Mouse (Mus musculus) E14TG2a.4 (cell line): ENCODE results near the gene Gpr107.

Experiments used
- H3K27me3 ChIP-seq: 2 replicates; pipeline ENCODE4 v1.6.1; 2014; ENCODE audit warnings: low read length, control low read depth; ENCODE audit not compliant: insufficient read depth
- H3K36me3 ChIP-seq: 2 replicates; pipeline ENCODE4 v1.6.1; 2014; ENCODE audit warnings: low read length, control low read depth; ENCODE audit not compliant: insufficient read depth
- H3K4me1 ChIP-seq: replicated peaks from 2 replicates; pipeline ENCODE4 v1.6.1; 2014; ENCODE audit warnings: low read depth, low read length, control low read depth
- H3K4me3 ChIP-seq: replicated peaks from 2 replicates; pipeline ENCODE4 v1.5.1; 2014; ENCODE audit warnings: mild to moderate bottlenecking, low read length
- H3K9me3 ChIP-seq: 2 replicates; pipeline ENCODE4 v1.6.1; 2014; ENCODE audit warnings: low read length, control low read depth
- CTCF ChIP-seq: conservative IDR thresholded peaks from 2 replicates; pipeline ENCODE4 v1.5.1; 2014; ENCODE audit warnings: low read length
- NANOG ChIP-seq: IDR thresholded peaks from 2 replicates; pipeline ENCODE4 v1.6.1; 2014; ENCODE audit warnings: borderline replicate concordance, low read length, mixed read lengths
- POU5F1 ChIP-seq: IDR thresholded peaks from 2 replicates; pipeline ENCODE4 v1.6.1; 2014; ENCODE audit warnings: low read length, borderline replicate concordance

Gpr107 gene

DNA sequence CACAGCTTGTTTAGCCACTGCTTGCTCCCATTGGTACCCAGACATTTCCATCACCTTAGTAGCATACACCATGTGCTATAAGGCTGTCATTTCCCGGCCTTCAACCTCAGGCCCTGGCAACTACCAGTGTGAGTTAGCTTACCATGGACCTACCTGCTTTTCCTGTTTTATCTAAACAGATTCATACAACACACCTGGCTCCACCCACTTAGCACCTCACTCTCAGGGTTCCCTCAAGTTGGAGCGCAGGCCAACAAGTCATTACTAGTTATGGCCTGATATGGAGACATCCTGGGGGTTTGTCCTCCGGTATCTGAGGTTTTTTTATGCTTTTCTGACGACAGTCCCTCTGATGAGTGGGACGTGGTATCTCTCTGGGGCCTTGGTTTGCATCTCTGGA, 28.6 kb upstream of the Gpr107 start:
- TF ChIP-seq CTCF: no peak
- no peak for TF ChIP-seq POU5F1
- TF ChIP-seq NANOG: no peak
- H3K4me3 ChIP-seq: no peak overlapping the region
- no peaks in the 10 kb centered on the region for H3K9me3 ChIP-seq
- peaks cover 91% of the 10 kb centered on the region for H3K4me1 ChIP-seq
- H3K36me3 ChIP-seq: peaks cover 44% of the 10 kb centered on the region
- H3K27me3 ChIP-seq: no peaks in the 10 kb centered on the region

DNA sequence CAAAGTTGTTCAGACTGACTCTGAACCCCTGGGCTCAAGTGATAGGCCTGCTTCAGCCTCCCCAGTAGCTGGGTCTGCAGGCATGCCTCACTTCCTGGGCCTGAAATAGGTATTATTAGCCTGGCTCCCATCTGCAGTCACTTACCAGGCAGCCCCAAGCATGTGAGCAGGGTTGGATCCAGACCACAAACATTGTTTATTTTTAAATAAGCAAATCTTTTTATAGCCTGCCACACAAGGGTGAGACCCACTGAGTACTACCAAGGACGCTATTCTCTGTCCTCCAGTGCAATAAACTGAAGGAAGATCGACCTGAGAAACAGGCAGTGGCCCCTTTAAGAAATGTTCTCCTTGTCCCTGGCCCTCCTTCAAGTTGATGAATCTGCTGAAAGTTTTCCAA, 27.4 kb upstream of the Gpr107 start:
- peaks cover 91% of the 10 kb centered on the region for H3K4me1 ChIP-seq
- TF ChIP-seq NANOG (no peak), POU5F1 (no peak), CTCF (no peak)
- peaks cover 48% of the 10 kb centered on the region for H3K36me3 ChIP-seq
- no peaks in the 10 kb centered on the region for H3K27me3 ChIP-seq
- no peaks in the 10 kb centered on the region for H3K9me3 ChIP-seq
- H3K4me3 ChIP-seq: no peak overlapping the region

DNA sequence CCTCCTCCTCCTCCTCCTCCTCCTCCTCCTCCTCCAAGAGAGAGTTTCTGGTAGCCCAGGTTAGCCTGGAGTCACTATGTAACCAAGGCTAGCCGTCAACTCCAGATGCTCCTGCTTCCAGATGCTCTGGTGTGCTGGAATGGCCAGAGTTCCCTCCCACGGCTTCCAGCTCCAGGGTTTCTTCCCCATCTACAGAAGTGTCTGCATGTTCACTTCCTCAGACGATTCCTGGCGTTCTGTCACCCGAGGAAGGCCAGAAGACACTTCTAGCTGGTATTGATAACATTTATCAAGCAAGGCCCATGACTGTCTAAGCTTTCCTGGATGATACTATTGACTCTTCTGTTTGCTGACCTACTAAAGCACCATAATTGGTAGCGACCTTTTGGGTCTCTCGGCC, 27.0 kb upstream of the Gpr107 start:
- Histone ChIP-seq H3K4me1 (peaks cover 91% of the 10 kb centered on the region), H3K9me3 (no peaks in the 10 kb centered on the region), H3K36me3 (peaks cover 48% of the 10 kb centered on the region), H3K4me3 (no peak overlapping the region), H3K27me3 (no peaks in the 10 kb centered on the region)
- TF ChIP-seq POU5F1: no peak
- no peak for TF ChIP-seq NANOG
- TF ChIP-seq CTCF: no peak

DNA sequence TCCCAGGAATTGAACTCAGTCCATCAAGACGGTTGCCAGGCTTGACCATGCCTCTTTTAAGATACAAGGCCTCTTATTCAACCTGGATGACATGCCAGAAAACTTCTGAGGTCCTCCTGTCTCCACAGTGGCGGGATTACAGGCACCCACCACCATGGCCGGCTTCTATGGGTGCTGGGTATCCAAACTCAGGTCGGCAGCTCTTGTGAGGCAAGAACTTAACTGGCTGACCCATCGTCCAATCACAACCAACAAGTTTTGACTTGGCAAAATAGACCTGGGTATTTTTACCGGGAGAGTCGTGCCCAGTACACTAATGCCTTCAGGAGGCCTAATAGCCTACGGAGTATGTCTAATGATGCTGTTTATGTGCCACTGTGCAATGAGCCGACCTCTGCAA, 26.1 kb upstream of the Gpr107 start:
- 0 out of 2 replicates have a peak overlapping the region, but pooled peaks have one; percentile 54 for H3K4me3 ChIP-seq
- peaks cover 95% of the 10 kb centered on the region for H3K4me1 ChIP-seq
- no peak for TF ChIP-seq POU5F1
- no peak for TF ChIP-seq NANOG
- TF ChIP-seq CTCF: no peak

DNA sequence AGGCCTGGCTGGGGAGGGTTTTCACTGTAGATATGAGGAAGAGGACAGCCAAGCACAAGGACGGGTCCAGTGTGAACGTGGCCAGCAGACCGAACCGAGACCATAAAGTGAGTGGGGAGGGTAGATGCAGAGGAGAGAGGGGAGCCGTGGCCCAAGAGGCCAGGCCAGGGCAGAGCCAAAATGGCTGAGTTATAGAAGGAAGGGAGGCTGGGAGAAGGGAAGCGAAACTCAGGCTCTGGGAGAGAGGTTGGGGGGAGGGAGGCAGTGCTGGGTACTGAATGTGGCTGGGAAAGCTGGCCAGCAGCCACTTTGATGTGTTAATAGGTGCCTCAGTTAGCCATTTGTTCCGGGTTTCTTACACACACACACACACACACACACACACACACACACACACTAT, 24.9 kb upstream of the Gpr107 start:
- no peak for TF ChIP-seq CTCF
- TF ChIP-seq NANOG: no peak
- no peak for TF ChIP-seq POU5F1
- Histone ChIP-seq H3K4me1 (peaks cover 95% of the 10 kb centered on the region), H3K27me3 (no peaks in the 10 kb centered on the region), H3K36me3 (peaks cover 43% of the 10 kb centered on the region), H3K4me3 (peak overlapping the region; percentile 54), H3K9me3 (no peaks in the 10 kb centered on the region)

More for the DNA sequence above, 26.1 kb upstream of the Gpr107 start:
- H3K36me3 ChIP-seq: peaks cover 48% of the 10 kb centered on the region
- no peaks in the 10 kb centered on the region for H3K27me3 ChIP-seq
- no peaks in the 10 kb centered on the region for H3K9me3 ChIP-seq

DNA sequence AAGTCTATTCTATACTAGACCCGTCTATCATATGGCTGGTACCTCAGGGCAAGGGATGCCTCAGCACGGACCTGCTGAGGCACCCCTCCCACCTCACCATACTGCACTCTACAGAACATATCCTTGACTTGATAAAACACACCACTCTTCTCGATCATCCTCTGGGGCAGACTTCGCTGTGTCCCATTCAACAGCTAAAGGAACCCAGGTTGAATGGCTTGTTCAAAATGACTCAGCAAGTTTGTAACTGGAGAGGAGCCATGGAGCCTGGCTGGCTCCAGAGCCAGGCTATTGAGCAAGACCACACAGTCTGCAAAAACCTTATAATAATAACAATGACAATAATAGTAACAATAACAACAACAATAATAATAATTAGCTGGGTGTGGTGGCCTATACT, 24.2 kb upstream of the Gpr107 start:
- Histone ChIP-seq H3K36me3 (peaks cover 37% of the 10 kb centered on the region), H3K9me3 (no peaks in the 10 kb centered on the region), H3K4me1 (peaks cover 95% of the 10 kb centered on the region), H3K4me3 (peak overlapping the region; percentile 58), H3K27me3 (no peaks in the 10 kb centered on the region)
- TF ChIP-seq NANOG (no peak), CTCF (no peak), POU5F1 (no peak)

DNA sequence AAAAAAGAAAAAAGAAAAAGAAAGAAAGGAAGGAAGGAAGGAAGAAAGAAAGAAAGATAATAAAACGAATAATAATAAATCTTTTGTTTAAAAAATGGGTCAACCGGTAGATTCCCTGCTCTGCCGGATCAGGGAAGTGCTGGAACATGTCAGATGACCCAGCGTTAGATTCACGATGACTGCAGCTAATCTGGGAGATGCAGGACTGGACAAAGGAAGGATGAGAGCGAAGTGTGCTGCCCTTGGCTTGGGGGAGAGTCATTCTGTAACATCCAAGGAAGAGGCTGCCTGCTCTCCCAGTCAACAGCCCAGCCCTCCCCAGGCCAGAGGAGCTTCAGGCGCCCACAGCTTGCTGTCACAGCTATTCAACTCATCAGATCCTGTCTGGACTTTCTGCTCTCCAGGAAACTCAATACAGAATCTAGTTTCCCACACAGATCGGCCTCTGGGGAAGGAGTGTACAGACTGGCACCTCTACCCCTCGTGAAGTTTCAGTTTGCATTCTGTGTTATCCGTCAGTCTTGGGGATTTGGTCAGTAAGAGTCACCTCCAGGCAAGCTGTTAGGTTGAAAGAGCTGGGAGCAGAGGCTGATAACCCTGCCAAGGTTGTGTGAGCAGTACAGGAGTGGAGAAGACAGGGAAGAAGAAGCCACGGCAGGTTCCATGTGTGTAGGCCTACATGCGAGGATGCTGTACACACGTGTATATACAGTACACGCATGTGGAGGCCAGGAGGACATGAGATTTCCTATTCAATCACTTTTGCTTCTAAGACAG, 22.2 kb upstream of the Gpr107 start:
- Histone ChIP-seq H3K36me3 (peaks cover 18% of the 10 kb centered on the region), H3K9me3 (no peaks in the 10 kb centered on the region)
- TF ChIP-seq NANOG (no peak), POU5F1 (no peak), CTCF (no peak)

DNA sequence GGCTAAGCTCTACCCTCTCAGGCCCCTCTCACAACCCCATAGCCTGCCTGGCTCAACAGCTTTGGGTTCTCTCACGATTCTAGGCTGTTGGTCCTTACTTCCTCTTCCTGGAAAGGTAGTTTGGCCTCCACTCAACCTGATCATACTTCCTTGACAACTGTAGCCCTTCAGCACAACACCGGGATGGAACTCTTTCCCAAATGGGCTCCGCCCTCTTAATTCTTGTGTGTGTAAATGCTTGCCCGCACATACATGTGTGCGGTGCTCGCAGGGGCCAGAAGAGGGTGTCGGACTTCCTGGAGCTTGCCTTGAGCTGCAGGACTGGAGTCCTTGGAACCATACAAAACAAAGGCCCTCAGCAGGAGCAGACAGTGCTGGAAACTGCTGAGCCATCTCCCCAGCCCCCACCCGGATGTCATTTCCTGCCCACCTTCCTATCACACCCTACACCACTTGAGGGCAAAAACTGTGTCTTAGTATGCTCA, 21.3 kb upstream of the Gpr107 start:
- H3K36me3 ChIP-seq: peaks cover 12% of the 10 kb centered on the region

More for the DNA sequence above, 22.2 kb upstream of the Gpr107 start:
- Histone ChIP-seq H3K4me1 (peaks cover 95% of the 10 kb centered on the region), H3K4me3 (peak overlapping the region; percentile 58), H3K27me3 (no peaks in the 10 kb centered on the region)

DNA sequence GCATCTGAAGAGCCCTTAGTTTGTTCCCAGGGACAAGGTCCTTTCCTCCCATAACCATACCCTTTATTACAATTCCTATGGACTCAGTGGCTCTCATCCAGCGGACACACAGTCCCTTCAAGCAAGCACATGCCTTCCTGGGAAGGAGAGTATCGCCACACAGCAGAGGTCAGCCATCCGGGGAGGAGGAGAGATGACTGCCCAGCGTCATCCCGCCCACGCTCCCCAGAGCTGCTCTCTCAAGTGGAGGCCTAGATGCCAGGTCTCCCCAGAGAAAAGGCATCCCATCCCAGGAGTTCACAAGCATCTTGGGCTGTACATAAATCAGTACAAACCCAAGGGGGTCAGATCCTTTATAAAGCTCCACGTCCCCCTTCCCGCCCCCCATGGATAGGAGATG, 19.4 kb upstream of the Gpr107 start:
- Histone ChIP-seq H3K4me3 (peak overlapping the region; percentile 21; the same call in 1 of the 2 replicates), H3K36me3 (peaks cover 4% of the 10 kb centered on the region; the same call in 1 of the 2 replicates), H3K4me1 (peaks cover 99% of the 10 kb centered on the region), H3K27me3 (no peaks in the 10 kb centered on the region), H3K9me3 (no peaks in the 10 kb centered on the region)
- no peak for TF ChIP-seq NANOG
- TF ChIP-seq POU5F1: no peak
- TF ChIP-seq CTCF: no peak

More for the DNA sequence above, 21.3 kb upstream of the Gpr107 start:
- H3K9me3 ChIP-seq: no peaks in the 10 kb centered on the region
- H3K4me1 ChIP-seq: peaks cover 96% of the 10 kb centered on the region
- TF ChIP-seq CTCF (no peak), NANOG (0 out of 2 replicates have a peak, but pooled peaks have one; percentile 8), POU5F1 (no peak)
- H3K4me3 ChIP-seq: peak overlapping the region; percentile 58
- no peaks in the 10 kb centered on the region for H3K27me3 ChIP-seq
